Mouse (Mus musculus): ENCODE measurements around the gene Polk.

Polk gene

GRCm38 (mm10) chr13:96542081-96542889, at the start of gene Polk, which contains the start of gene Col4a3bp:
TSS of gene Polk (minus strand) at chr13:96542579.
TSS of gene Col4a3bp (plus strand) at chr13:96542618.
- ATAC-seq (ENCODE audit: insufficient number of reproducible peaks, low FRiP score, low TSS enrichment) = peak; percentile 97

GRCm38 (mm10) chr13:96588642-96589041, 46.3 kb upstream of the Polk start:
- ATAC-seq (ENCODE audit: insufficient number of reproducible peaks, low FRiP score, low TSS enrichment) = no peak

GRCm38 (mm10) chr13:96586540-96586939, 44.2 kb upstream of the Polk start:
- ATAC-seq (ENCODE audit: insufficient number of reproducible peaks, low FRiP score, low TSS enrichment) = no peak

- no peak for ATAC-seq (ENCODE audit: insufficient number of reproducible peaks, low FRiP score, low TSS enrichment)
Observed at GRCm38 (mm10) chr13:96584201-96584600, 41.8 kb upstream of the Polk start.

- ATAC-seq (ENCODE audit: insufficient number of reproducible peaks, low FRiP score, low TSS enrichment) = no peak
Observed at GRCm38 (mm10) chr13:96579979-96580378, 37.6 kb upstream of the Polk start.

GRCm38 (mm10) chr13:96579104-96579503, 36.7 kb upstream of the Polk start:
- ATAC-seq (ENCODE audit: insufficient number of reproducible peaks, low FRiP score, low TSS enrichment) = no peak

GRCm38 (mm10) chr13:96574170-96574569, 31.8 kb upstream of the Polk start:
- no peak for ATAC-seq (ENCODE audit: insufficient number of reproducible peaks, low FRiP score, low TSS enrichment)

- ATAC-seq (ENCODE audit: insufficient number of reproducible peaks, low FRiP score, low TSS enrichment) = no peak
Observed at GRCm38 (mm10) chr13:96571016-96571361, 28.6 kb upstream of the Polk start.

- ATAC-seq (ENCODE audit: insufficient number of reproducible peaks, low FRiP score, low TSS enrichment) = no peak
Observed at GRCm38 (mm10) chr13:96570313-96571015, 28.1 kb upstream of the Polk start.

GRCm38 (mm10) chr13:96567977-96568376, 25.6 kb upstream of the Polk start:
- no peak for ATAC-seq (ENCODE audit: insufficient number of reproducible peaks, low FRiP score, low TSS enrichment)

- ATAC-seq (ENCODE audit: insufficient number of reproducible peaks, low FRiP score, low TSS enrichment) = no peak
Observed at GRCm38 (mm10) chr13:96555099-96555498, 12.7 kb upstream of the Polk start.

- ATAC-seq (ENCODE audit: insufficient number of reproducible peaks, low FRiP score, low TSS enrichment) = no peak
Observed at GRCm38 (mm10) chr13:96547941-96548340, 5.6 kb upstream of the Polk start.

GRCm38 (mm10) chr13:96547250-96547649, 4.9 kb upstream of the Polk start:
- ATAC-seq (ENCODE audit: insufficient number of reproducible peaks, low FRiP score, low TSS enrichment) = no peak

- ATAC-seq (ENCODE audit: insufficient number of reproducible peaks, low FRiP score, low TSS enrichment) = no peak
Observed at GRCm38 (mm10) chr13:96544506-96544905, 2.1 kb upstream of the Polk start.

- peak; percentile 18 for ATAC-seq (ENCODE audit: insufficient number of reproducible peaks, low FRiP score, low TSS enrichment)
Observed at GRCm38 (mm10) chr13:96542901-96543891, 817 bp upstream of the Polk start.

- no peak for ATAC-seq (ENCODE audit: insufficient number of reproducible peaks, low FRiP score, low TSS enrichment)
Observed at GRCm38 (mm10) chr13:96541381-96541780, 998 bp downstream of the Polk start.

- no peak for ATAC-seq (ENCODE audit: insufficient number of reproducible peaks, low FRiP score, low TSS enrichment)
Observed at GRCm38 (mm10) chr13:96538103-96538502, 4.3 kb downstream of the Polk start.

GRCm38 (mm10) chr13:96536821-96537572, 5.4 kb downstream of the Polk start:
- ATAC-seq (ENCODE audit: insufficient number of reproducible peaks, low FRiP score, low TSS enrichment) = no peak

- no peak for ATAC-seq (ENCODE audit: insufficient number of reproducible peaks, low FRiP score, low TSS enrichment)
Observed at GRCm38 (mm10) chr13:96533742-96534141, 8.6 kb downstream of the Polk start.

GRCm38 (mm10) chr13:96532176-96532575, 10.2 kb downstream of the Polk start:
- no peak; the same call in 1 of the 2 replicates for ATAC-seq (ENCODE audit: insufficient number of reproducible peaks, low FRiP score, low TSS enrichment)

Measured in cerebellum, adult (tissue).